Mouse (Mus musculus): ENCODE measurements around the gene Sertad1. TPM values are rescaled to one million over a fixed set of nuclear protein-coding genes. Genes with fewer than 3 reads are reported as not detected.
A peak's percentile ranks its signal among the peaks of the same experiment; 100 is the strongest.
"Not testable (repeated sequence)": the region's sequence is repeated elsewhere in the genome, so short reads cannot be mapped to it uniquely, and the experiment has no call there.

Sertad1 gene
- polyA plus RNA-seq, 1 experiment from 2014 or later: 38.8 TPM

GRCm38 (mm10) chr7:27489270-27489869, 2.7 kb downstream of the Sertad1 start:
- H3K27me3 ChIP-seq (ENCODE audit: control insufficient read depth, insufficient read depth, low read length): no peaks in the 10 kb centered on the region
- WGBS (ENCODE audit: insufficient replicate concordance): 91% methylated on average over 25 of the region's 25 CpGs
- no peak for ATAC-seq (replicated peaks; ENCODE audit: insufficient number of reproducible peaks, low FRiP score, low TSS enrichment)
- H3K4me2 ChIP-seq: peak overlapping the region; percentile 63
- 0 out of 2 replicates have a peak overlapping the region, but pooled peaks have one; percentile 91 for H3K27ac ChIP-seq (ENCODE audit: low read depth, low read length)
- 0 out of 2 replicates have a peak, but pooled peaks cover 5% of the 10 kb centered on the region for H3K36me3 ChIP-seq (ENCODE audit: control insufficient read depth, insufficient read depth, low read length)
- H3K9me3 ChIP-seq (replicated peaks; ENCODE audit: control insufficient read depth, low read length): no peaks in the 10 kb centered on the region
- H3K9ac ChIP-seq (ENCODE audit: low read depth, low read length): peak overlapping the region; percentile 6; the same call in 1 of the 2 replicates
- H3K4me3 ChIP-seq (ENCODE audit: low read depth, low read length): no peak overlapping the region
- peaks cover 34% of the 10 kb centered on the region for H3K4me1 ChIP-seq (ENCODE audit: control insufficient read depth, insufficient read depth, low read length)

- Histone ChIP-seq H3K27me3 (ENCODE audit: control insufficient read depth, insufficient read depth, low read length) (no peaks in the 10 kb centered on the region), H3K4me3 (ENCODE audit: low read depth, low read length) (peak overlapping the region; percentile 36), H3K9ac (ENCODE audit: low read depth, low read length) (peak overlapping the region; percentile 66), H3K4me1 (ENCODE audit: control insufficient read depth, insufficient read depth, low read length) (peaks cover 34% of the 10 kb centered on the region), H3K4me2 (peak overlapping the region; percentile 63), H3K9me3 (replicated peaks; ENCODE audit: control insufficient read depth, low read length) (no peaks in the 10 kb centered on the region), H3K27ac (ENCODE audit: low read depth, low read length) (peak overlapping the region; percentile 91), H3K36me3 (ENCODE audit: control insufficient read depth, insufficient read depth, low read length) (0 out of 2 replicates have a peak, but pooled peaks cover 5% of the 10 kb centered on the region)
- ATAC-seq (replicated peaks; ENCODE audit: insufficient number of reproducible peaks, low FRiP score, low TSS enrichment): no peak
- WGBS (ENCODE audit: insufficient replicate concordance): 26% methylated on average over 4 of the region's 4 CpGs
Measured at GRCm38 (mm10) chr7:27490227-27490542, 3.5 kb downstream of the Sertad1 start.

- H3K4me1 ChIP-seq (ENCODE audit: control insufficient read depth, insufficient read depth, low read length): peaks cover 34% of the 10 kb centered on the region
- no peaks in the 10 kb centered on the region for H3K9me3 ChIP-seq (replicated peaks; ENCODE audit: control insufficient read depth, low read length)
- H3K27me3 ChIP-seq (ENCODE audit: control insufficient read depth, insufficient read depth, low read length): no peaks in the 10 kb centered on the region
- ATAC-seq (replicated peaks; ENCODE audit: insufficient number of reproducible peaks, low FRiP score, low TSS enrichment): peak; percentile 84
- WGBS (ENCODE audit: insufficient replicate concordance): 1% methylated on average over 32 of the region's 33 CpGs
- peak overlapping the region; percentile 91 for H3K27ac ChIP-seq (ENCODE audit: low read depth, low read length)
- H3K4me3 ChIP-seq (ENCODE audit: low read depth, low read length): peak overlapping the region; percentile 36
- H3K9ac ChIP-seq (ENCODE audit: low read depth, low read length): peak overlapping the region; percentile 66
- peak overlapping the region; percentile 63 for H3K4me2 ChIP-seq
- H3K36me3 ChIP-seq (ENCODE audit: control insufficient read depth, insufficient read depth, low read length): 0 out of 2 replicates have a peak, but pooled peaks cover 5% of the 10 kb centered on the region
Measured at GRCm38 (mm10) chr7:27490543-27491329, 4.0 kb downstream of the Sertad1 start.

- Histone ChIP-seq H3K9ac (ENCODE audit: low read depth, low read length) (peak overlapping the region; percentile 43; the same call in 1 of the 2 replicates), H3K27ac (ENCODE audit: low read depth, low read length) (peak overlapping the region; percentile 91), H3K4me3 (ENCODE audit: low read depth, low read length) (no peak overlapping the region), H3K9me3 (replicated peaks; ENCODE audit: control insufficient read depth, low read length) (no peaks in the 10 kb centered on the region), H3K4me2 (peak overlapping the region; percentile 63), H3K4me1 (ENCODE audit: control insufficient read depth, insufficient read depth, low read length) (peaks cover 31% of the 10 kb centered on the region), H3K36me3 (ENCODE audit: control insufficient read depth, insufficient read depth, low read length) (0 out of 2 replicates have a peak, but pooled peaks cover 5% of the 10 kb centered on the region), H3K27me3 (ENCODE audit: control insufficient read depth, insufficient read depth, low read length) (no peaks in the 10 kb centered on the region)
- no peak for ATAC-seq (replicated peaks; ENCODE audit: insufficient number of reproducible peaks, low FRiP score, low TSS enrichment)
- WGBS (ENCODE audit: insufficient replicate concordance): 55% methylated on average over 7 of the region's 7 CpGs
Measured at GRCm38 (mm10) chr7:27491856-27492255, 5.1 kb downstream of the Sertad1 start.

- no peak overlapping the region for H3K9ac ChIP-seq (ENCODE audit: low read depth, low read length)
- no peaks in the 10 kb centered on the region for H3K27me3 ChIP-seq (ENCODE audit: control insufficient read depth, insufficient read depth, low read length)
- 0 out of 2 replicates have a peak, but pooled peaks cover 5% of the 10 kb centered on the region for H3K36me3 ChIP-seq (ENCODE audit: control insufficient read depth, insufficient read depth, low read length)
- H3K4me2 ChIP-seq: no peak overlapping the region
- no peak overlapping the region for H3K4me3 ChIP-seq (ENCODE audit: low read depth, low read length)
- no peaks in the 10 kb centered on the region for H3K9me3 ChIP-seq (replicated peaks; ENCODE audit: control insufficient read depth, low read length)
- no peak for ATAC-seq (replicated peaks; ENCODE audit: insufficient number of reproducible peaks, low FRiP score, low TSS enrichment)
- WGBS (ENCODE audit: insufficient replicate concordance): 70% methylated on average over 3 of the region's 3 CpGs
- H3K4me1 ChIP-seq (ENCODE audit: control insufficient read depth, insufficient read depth, low read length): peaks cover 35% of the 10 kb centered on the region
- H3K27ac ChIP-seq (ENCODE audit: low read depth, low read length): no peak overlapping the region
Measured at GRCm38 (mm10) chr7:27493022-27493421, 6.3 kb downstream of the Sertad1 start.

GRCm38 (mm10) chr7:27493450-27493849, 6.7 kb downstream of the Sertad1 start:
- no peaks in the 10 kb centered on the region for H3K9me3 ChIP-seq (replicated peaks; ENCODE audit: control insufficient read depth, low read length)
- ATAC-seq (replicated peaks; ENCODE audit: insufficient number of reproducible peaks, low FRiP score, low TSS enrichment): no peak
- H3K27ac ChIP-seq (ENCODE audit: low read depth, low read length): no peak overlapping the region
- 0 out of 2 replicates have a peak, but pooled peaks cover 5% of the 10 kb centered on the region for H3K36me3 ChIP-seq (ENCODE audit: control insufficient read depth, insufficient read depth, low read length)
- no peak overlapping the region for H3K9ac ChIP-seq (ENCODE audit: low read depth, low read length)
- no peak overlapping the region for H3K4me3 ChIP-seq (ENCODE audit: low read depth, low read length)
- peaks cover 32% of the 10 kb centered on the region for H3K4me1 ChIP-seq (ENCODE audit: control insufficient read depth, insufficient read depth, low read length)
- H3K27me3 ChIP-seq (ENCODE audit: control insufficient read depth, insufficient read depth, low read length): no peaks in the 10 kb centered on the region
- WGBS (ENCODE audit: insufficient replicate concordance): 82% methylated on average over 5 of the region's 5 CpGs
- no peak overlapping the region for H3K4me2 ChIP-seq

- not testable (repeated sequence) for H3K4me2 ChIP-seq; H3K36me3 ChIP-seq (ENCODE audit: control insufficient read depth, insufficient read depth, low read length); H3K27me3 ChIP-seq (ENCODE audit: control insufficient read depth, insufficient read depth, low read length); H3K9me3 ChIP-seq (replicated peaks; ENCODE audit: control insufficient read depth, low read length); H3K9ac ChIP-seq (ENCODE audit: low read depth, low read length); H3K4me3 ChIP-seq (ENCODE audit: low read depth, low read length); ATAC-seq (replicated peaks; ENCODE audit: insufficient number of reproducible peaks, low FRiP score, low TSS enrichment); H3K27ac ChIP-seq (ENCODE audit: low read depth, low read length)
- peaks cover 21% of the 10 kb centered on the region for H3K4me1 ChIP-seq (ENCODE audit: control insufficient read depth, insufficient read depth, low read length)
- 92% methylated on average over 9 of the region's 9 CpGs for WGBS (ENCODE audit: insufficient replicate concordance)
Measured at GRCm38 (mm10) chr7:27494659-27495367, 8.1 kb downstream of the Sertad1 start.

- no peak for ATAC-seq (replicated peaks; ENCODE audit: insufficient number of reproducible peaks, low FRiP score, low TSS enrichment)
- H3K4me1 ChIP-seq (ENCODE audit: control insufficient read depth, insufficient read depth, low read length): peaks cover 14% of the 10 kb centered on the region
- no peaks in the 10 kb centered on the region for H3K9me3 ChIP-seq (replicated peaks; ENCODE audit: control insufficient read depth, low read length)
- H3K4me2 ChIP-seq: no peak within 1 kb of the TSS
- WGBS (ENCODE audit: insufficient replicate concordance): 51% methylated on average over 3 of the region's 3 CpGs
- no peak within 1 kb of the TSS for H3K9ac ChIP-seq (ENCODE audit: low read depth, low read length)
- no peaks in the 10 kb centered on the region for H3K36me3 ChIP-seq (ENCODE audit: control insufficient read depth, insufficient read depth, low read length)
- no peak within 1 kb of the TSS for H3K4me3 ChIP-seq (ENCODE audit: low read depth, low read length)
- H3K27me3 ChIP-seq (ENCODE audit: control insufficient read depth, insufficient read depth, low read length): no peaks in the 10 kb centered on the region
- no peak within 1 kb of the TSS for H3K27ac ChIP-seq (ENCODE audit: low read depth, low read length)
Measured at GRCm38 (mm10) chr7:27499036-27499435, 12.3 kb downstream of the Sertad1 start, which contains the start of gene Prx. Gene Prx (plus strand): TSS chr7:27499324.

Data from heart, embryonic 11.5 days (tissue).